Mouse (Mus musculus): ENCODE data around the gene C1qb. TPM values are rescaled to one million over a fixed set of nuclear protein-coding genes. Genes with fewer than 3 reads are reported as not detected.

Gene C1qb
- 68.5 and 71.1 TPM in 2 replicates for polyA plus RNA-seq (2014; fragmentation: Nextera tagmentation; extraction: Ambion mirVana)

- Histone ChIP-seq H3K9me3 (ENCODE audit: control insufficient read depth, low read depth, low read length) (no peaks in the 10 kb centered on the region), H3K9ac (replicated peaks; ENCODE audit: low read depth, low read length) (no peak within 1 kb of the TSS), H3K4me3 (ENCODE audit: low read depth, low read length) (no peak within 1 kb of the TSS), H3K36me3 (ENCODE audit: control insufficient read depth, insufficient read depth, low read length) (no peaks in the 10 kb centered on the region), H3K4me1 (ENCODE audit: control insufficient read depth, insufficient read depth, low read length) (no peaks in the 10 kb centered on the region), H3K27me3 (ENCODE audit: control insufficient read depth, insufficient read depth, low read length) (no peaks in the 10 kb centered on the region), H3K4me2 (replicated peaks; ENCODE audit: low read depth, low read length) (no peak within 1 kb of the TSS), H3K27ac (ENCODE audit: low read length) (no peak within 1 kb of the TSS)
- WGBS: 64% methylated on average over 7 of the region's 7 CpGs
- ATAC-seq (ENCODE audit: insufficient number of reproducible peaks, insufficient read depth, low FRiP score, low read depth): no peak
Observed at GRCm38 (mm10) chr4:136886101-136886500, at the start of gene C1qb. TSS of gene C1qb (minus strand) at chr4:136886187.

- no peaks in the 10 kb centered on the region for H3K27me3 ChIP-seq (ENCODE audit: control insufficient read depth, insufficient read depth, low read length)
- WGBS: 58% methylated on average over 18 of the region's 18 CpGs
- no peak overlapping the region for H3K4me3 ChIP-seq (ENCODE audit: low read depth, low read length)
- no peaks in the 10 kb centered on the region for H3K36me3 ChIP-seq (ENCODE audit: control insufficient read depth, insufficient read depth, low read length)
- no peak overlapping the region for H3K9ac ChIP-seq (replicated peaks; ENCODE audit: low read depth, low read length)
- ATAC-seq (ENCODE audit: insufficient number of reproducible peaks, insufficient read depth, low FRiP score, low read depth): no peak
- no peak overlapping the region for H3K27ac ChIP-seq (ENCODE audit: low read length)
- H3K9me3 ChIP-seq (ENCODE audit: control insufficient read depth, low read depth, low read length): no peaks in the 10 kb centered on the region
- H3K4me2 ChIP-seq (replicated peaks; ENCODE audit: low read depth, low read length): no peak overlapping the region
- H3K4me1 ChIP-seq (ENCODE audit: control insufficient read depth, insufficient read depth, low read length): peaks cover 4% of the 10 kb centered on the region; the same call in 1 of the 2 replicates
Observed at GRCm38 (mm10) chr4:136934746-136935613, 49.0 kb upstream of the C1qb start.

- H3K27me3 ChIP-seq (ENCODE audit: control insufficient read depth, insufficient read depth, low read length): no peaks in the 10 kb centered on the region
- H3K4me1 ChIP-seq (ENCODE audit: control insufficient read depth, insufficient read depth, low read length): peaks cover 4% of the 10 kb centered on the region; the same call in 1 of the 2 replicates
Observed at GRCm38 (mm10) chr4:136930474-136930873, 44.5 kb upstream of the C1qb start.

GRCm38 (mm10) chr4:136928928-136929327 is 42.9 kb upstream of the C1qb start:
- Histone ChIP-seq H3K27ac (ENCODE audit: low read length) (no peak overlapping the region), H3K36me3 (ENCODE audit: control insufficient read depth, insufficient read depth, low read length) (no peaks in the 10 kb centered on the region), H3K4me2 (replicated peaks; ENCODE audit: low read depth, low read length) (no peak overlapping the region), H3K4me3 (ENCODE audit: low read depth, low read length) (no peak overlapping the region), H3K9ac (replicated peaks; ENCODE audit: low read depth, low read length) (no peak overlapping the region), H3K27me3 (ENCODE audit: control insufficient read depth, insufficient read depth, low read length) (no peaks in the 10 kb centered on the region), H3K4me1 (ENCODE audit: control insufficient read depth, insufficient read depth, low read length) (no peaks in the 10 kb centered on the region), H3K9me3 (ENCODE audit: control insufficient read depth, low read depth, low read length) (no peaks in the 10 kb centered on the region)
- no peak for ATAC-seq (ENCODE audit: insufficient number of reproducible peaks, insufficient read depth, low FRiP score, low read depth)
- 9% methylated on average over 5 of the region's 5 CpGs for WGBS

More at GRCm38 (mm10) chr4:136930474-136930873, 44.5 kb upstream of the C1qb start:
- Histone ChIP-seq H3K36me3 (ENCODE audit: control insufficient read depth, insufficient read depth, low read length) (no peaks in the 10 kb centered on the region), H3K9ac (replicated peaks; ENCODE audit: low read depth, low read length) (no peak overlapping the region), H3K4me3 (ENCODE audit: low read depth, low read length) (no peak overlapping the region), H3K27ac (ENCODE audit: low read length) (no peak overlapping the region), H3K4me2 (replicated peaks; ENCODE audit: low read depth, low read length) (no peak overlapping the region), H3K9me3 (ENCODE audit: control insufficient read depth, low read depth, low read length) (no peaks in the 10 kb centered on the region)
- no peak for ATAC-seq (ENCODE audit: insufficient number of reproducible peaks, insufficient read depth, low FRiP score, low read depth)
- 77% methylated on average over 8 of the region's 8 CpGs for WGBS

GRCm38 (mm10) chr4:136925804-136926203 is 39.8 kb upstream of the C1qb start:
- Histone ChIP-seq H3K27me3 (ENCODE audit: control insufficient read depth, insufficient read depth, low read length) (no peaks in the 10 kb centered on the region), H3K27ac (ENCODE audit: low read length) (no peak overlapping the region), H3K4me2 (replicated peaks; ENCODE audit: low read depth, low read length) (no peak overlapping the region), H3K36me3 (ENCODE audit: control insufficient read depth, insufficient read depth, low read length) (no peaks in the 10 kb centered on the region), H3K4me1 (ENCODE audit: control insufficient read depth, insufficient read depth, low read length) (no peaks in the 10 kb centered on the region), H3K9ac (replicated peaks; ENCODE audit: low read depth, low read length) (no peak overlapping the region), H3K4me3 (ENCODE audit: low read depth, low read length) (no peak overlapping the region), H3K9me3 (ENCODE audit: control insufficient read depth, low read depth, low read length) (no peaks in the 10 kb centered on the region)
- 26% methylated on average over 15 of the region's 15 CpGs for WGBS
- no peak for ATAC-seq (ENCODE audit: insufficient number of reproducible peaks, insufficient read depth, low FRiP score, low read depth)

GRCm38 (mm10) chr4:136924529-136924928 is 38.5 kb upstream of the C1qb start:
- no peaks in the 10 kb centered on the region for H3K27me3 ChIP-seq (ENCODE audit: control insufficient read depth, insufficient read depth, low read length)
- H3K4me1 ChIP-seq (ENCODE audit: control insufficient read depth, insufficient read depth, low read length): no peaks in the 10 kb centered on the region
- no peak overlapping the region for H3K9ac ChIP-seq (replicated peaks; ENCODE audit: low read depth, low read length)
- no peaks in the 10 kb centered on the region for H3K9me3 ChIP-seq (ENCODE audit: control insufficient read depth, low read depth, low read length)
- H3K36me3 ChIP-seq (ENCODE audit: control insufficient read depth, insufficient read depth, low read length): no peaks in the 10 kb centered on the region
- WGBS: 4% methylated on average over 6 of the region's 6 CpGs
- ATAC-seq (ENCODE audit: insufficient number of reproducible peaks, insufficient read depth, low FRiP score, low read depth): peak; percentile 46; the same call in 1 of the 2 replicates
- no peak overlapping the region for H3K27ac ChIP-seq (ENCODE audit: low read length)
- H3K4me2 ChIP-seq (replicated peaks; ENCODE audit: low read depth, low read length): no peak overlapping the region
- no peak overlapping the region for H3K4me3 ChIP-seq (ENCODE audit: low read depth, low read length)

- Histone ChIP-seq H3K36me3 (ENCODE audit: control insufficient read depth, insufficient read depth, low read length) (no peaks in the 10 kb centered on the region), H3K27me3 (ENCODE audit: control insufficient read depth, insufficient read depth, low read length) (no peaks in the 10 kb centered on the region), H3K9me3 (ENCODE audit: control insufficient read depth, low read depth, low read length) (no peaks in the 10 kb centered on the region), H3K9ac (replicated peaks; ENCODE audit: low read depth, low read length) (no peak overlapping the region), H3K27ac (ENCODE audit: low read length) (no peak overlapping the region), H3K4me2 (replicated peaks; ENCODE audit: low read depth, low read length) (no peak overlapping the region), H3K4me3 (ENCODE audit: low read depth, low read length) (no peak overlapping the region), H3K4me1 (ENCODE audit: control insufficient read depth, insufficient read depth, low read length) (no peaks in the 10 kb centered on the region)
- WGBS: 76% methylated on average over 3 of the region's 3 CpGs
- ATAC-seq (ENCODE audit: insufficient number of reproducible peaks, insufficient read depth, low FRiP score, low read depth): no peak
Observed at GRCm38 (mm10) chr4:136919526-136919925, 33.5 kb upstream of the C1qb start.

GRCm38 (mm10) chr4:136918834-136919233 is 32.8 kb upstream of the C1qb start:
- H3K27me3 ChIP-seq (ENCODE audit: control insufficient read depth, insufficient read depth, low read length): no peaks in the 10 kb centered on the region
- H3K4me2 ChIP-seq (replicated peaks; ENCODE audit: low read depth, low read length): no peak overlapping the region
- H3K36me3 ChIP-seq (ENCODE audit: control insufficient read depth, insufficient read depth, low read length): no peaks in the 10 kb centered on the region
- ATAC-seq (ENCODE audit: insufficient number of reproducible peaks, insufficient read depth, low FRiP score, low read depth): no peak
- no peaks in the 10 kb centered on the region for H3K9me3 ChIP-seq (ENCODE audit: control insufficient read depth, low read depth, low read length)
- H3K27ac ChIP-seq (ENCODE audit: low read length): no peak overlapping the region
- H3K4me3 ChIP-seq (ENCODE audit: low read depth, low read length): no peak overlapping the region
- H3K9ac ChIP-seq (replicated peaks; ENCODE audit: low read depth, low read length): no peak overlapping the region
- WGBS: 84% methylated on average over 8 of the region's 8 CpGs
- no peaks in the 10 kb centered on the region for H3K4me1 ChIP-seq (ENCODE audit: control insufficient read depth, insufficient read depth, low read length)

Measured in stomach, embryonic 14.5 days (tissue).